Mouse (Mus musculus): ENCODE data around the gene Olfr1340. TPM values are rescaled to one million over a fixed set of nuclear protein-coding genes. Genes with fewer than 3 reads are reported as not detected.

The Olfr1340 gene
- polyA plus RNA-seq, 1 experiment from 2014 or later: not detected

- H3K27me3 ChIP-seq: no peaks in the 10 kb centered on the region
- H3K4me1 ChIP-seq: no peaks in the 10 kb centered on the region
- no peak within 1 kb of the TSS for H3K9ac ChIP-seq
- ATAC-seq (ENCODE audit: insufficient number of reproducible peaks, low FRiP score, low TSS enrichment, low read depth): no peak
- H3K9me3 ChIP-seq: no peaks in the 10 kb centered on the region
- H3K4me2 ChIP-seq: no peak within 1 kb of the TSS
- H3K4me3 ChIP-seq: no peak within 1 kb of the TSS
- H3K36me3 ChIP-seq: no peaks in the 10 kb centered on the region
- WGBS: 79% methylated on average over 1 of the region's 1 CpGs
- no peak within 1 kb of the TSS for H3K27ac ChIP-seq
Observed at GRCm38 (mm10) chr4:118758637-118759036, 38.7 kb downstream of the Olfr1340 start, which contains the start of gene Olfr1338. TSS of gene Olfr1338 (minus strand) at chr4:118758737.

Other genes starting within 250 kb of the Olfr1340 start
- 25.8 and 27.8 TPM in 2 replicates for gene Tie1, start 230.1 kb upstream of the Olfr1340 start, polyA plus RNA-seq (2015; fragmentation: Nextera tagmentation; extraction: Ambion mirVana)
- gene 2610528J11Rik, start 193.1 kb upstream of the Olfr1340 start, polyA plus RNA-seq (2015; fragmentation: Nextera tagmentation; extraction: Ambion mirVana): 13.5 and 14.2 TPM in 2 replicates
- 22.9 and 23.0 TPM in 2 replicates for gene Tmem125, start 176.1 kb upstream of the Olfr1340 start, polyA plus RNA-seq (2015; fragmentation: Nextera tagmentation; extraction: Ambion mirVana)
- 1.7 and 2.6 TPM in 2 replicates for gene Cfap57, start 99.4 kb upstream of the Olfr1340 start, polyA plus RNA-seq (2015; fragmentation: Nextera tagmentation; extraction: Ambion mirVana)
- gene Ebna1bp2, start 99.3 kb upstream of the Olfr1340 start, polyA plus RNA-seq (2015; fragmentation: Nextera tagmentation; extraction: Ambion mirVana): 129 and 136 TPM in 2 replicates
- gene Olfr62, start 61.2 kb upstream of the Olfr1340 start, polyA plus RNA-seq (2015; fragmentation: Nextera tagmentation; extraction: Ambion mirVana): not detected in 2 replicates
- gene Olfr1342, start 27.4 kb upstream of the Olfr1340 start, polyA plus RNA-seq (2015; fragmentation: Nextera tagmentation; extraction: Ambion mirVana): not detected in 2 replicates
- gene Olfr1341, start 16.6 kb upstream of the Olfr1340 start, polyA plus RNA-seq (2015; fragmentation: Nextera tagmentation; extraction: Ambion mirVana): not detected in 2 replicates
- gene Olfr1339, start 12.0 kb downstream of the Olfr1340 start, polyA plus RNA-seq (2015; fragmentation: Nextera tagmentation; extraction: Ambion mirVana): not detected in 2 replicates
- not detected in 2 replicates for gene Olfr1338, start 38.6 kb downstream of the Olfr1340 start, polyA plus RNA-seq (2015; fragmentation: Nextera tagmentation; extraction: Ambion mirVana)
- gene Olfr1337, start 62.4 kb downstream of the Olfr1340 start, polyA plus RNA-seq (2015; fragmentation: Nextera tagmentation; extraction: Ambion mirVana): not detected in 2 replicates
- not detected in 2 replicates for gene Olfr1335, start 89.8 kb downstream of the Olfr1340 start, polyA plus RNA-seq (2015; fragmentation: Nextera tagmentation; extraction: Ambion mirVana)
- not detected in 2 replicates for gene Olfr1333, start 116.1 kb downstream of the Olfr1340 start, polyA plus RNA-seq (2015; fragmentation: Nextera tagmentation; extraction: Ambion mirVana)
- not detected in 2 replicates for gene Olfr1331, start 144.5 kb downstream of the Olfr1340 start, polyA plus RNA-seq (2015; fragmentation: Nextera tagmentation; extraction: Ambion mirVana)
- gene Olfr1330, start 168.5 kb downstream of the Olfr1340 start, polyA plus RNA-seq (2015; fragmentation: Nextera tagmentation; extraction: Ambion mirVana): not detected in 2 replicates
- not detected in 2 replicates for gene Olfr1329, start 197.3 kb downstream of the Olfr1340 start, polyA plus RNA-seq (2015; fragmentation: Nextera tagmentation; extraction: Ambion mirVana)
- not detected in 2 replicates for gene Olfr1328, start 218.5 kb downstream of the Olfr1340 start, polyA plus RNA-seq (2015; fragmentation: Nextera tagmentation; extraction: Ambion mirVana)
- gene Lao1, start 241.4 kb downstream of the Olfr1340 start, polyA plus RNA-seq (2015; fragmentation: Nextera tagmentation; extraction: Ambion mirVana): not detected in 2 replicates